Mouse (Mus musculus): ENCODE data around the gene Micall1. TPM values are rescaled to one million over a fixed set of nuclear protein-coding genes. Genes with fewer than 3 reads are reported as not detected.

The Micall1 gene
- total RNA-seq, 2 experiments from 2014 or later = 14.4 to 15.8 TPM

DNA sequence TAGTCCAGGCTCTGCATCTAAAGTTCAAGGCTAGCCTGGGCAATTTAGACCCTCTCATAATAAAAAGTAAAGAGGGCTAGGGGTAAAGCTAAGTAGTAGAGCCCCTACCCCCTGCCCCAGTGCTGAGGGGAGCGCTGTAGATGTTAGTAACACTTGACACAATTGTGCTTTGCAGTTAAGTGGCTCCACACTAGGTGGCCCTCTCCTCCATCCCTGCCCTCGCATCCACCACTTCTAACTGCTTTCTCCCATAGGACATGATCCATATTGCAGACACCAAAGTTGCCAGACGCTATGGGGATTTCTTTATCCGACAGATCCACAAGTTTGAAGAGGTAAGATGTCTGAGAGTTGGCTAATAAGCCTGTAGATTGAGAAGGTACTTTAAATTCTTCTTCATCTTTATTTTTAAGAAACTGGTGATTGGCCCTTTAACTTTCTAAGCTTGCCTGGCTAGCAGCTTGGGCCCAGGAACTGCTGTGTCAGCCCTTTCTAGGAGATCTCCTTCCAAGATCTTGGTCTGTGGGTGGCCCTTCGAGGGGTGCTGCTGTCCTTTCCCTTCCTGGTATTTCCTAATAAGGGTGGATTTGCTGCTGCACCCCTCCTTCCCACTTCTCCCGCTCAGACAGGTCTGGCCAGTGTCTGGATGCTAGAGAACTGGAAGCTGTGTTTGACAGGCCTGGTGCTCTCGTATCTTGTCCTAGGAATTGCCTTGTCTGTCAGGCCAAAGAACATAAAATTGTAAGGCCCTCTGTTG lies 15.4 kb upstream of the Micall1 start:
- intact Hi-C loops (cut with DNase I; ENCODE audit: low total_unique reads) = loop anchor here (5.0 kb wide), 2 partner anchors 34 to 54 kb away; no protein-coding TSS in a partner anchor
- DNase-seq = no peak

- no peak for DNase-seq
- intact Hi-C loops (cut with DNase I; ENCODE audit: low total_unique reads) = no loop called here
These were observed 13.2 kb upstream of the Micall1 start for GRCm38 (mm10) chr15:79095483-79095882.

- peak; percentile 33 for DNase-seq
- intact Hi-C loops (cut with DNase I; ENCODE audit: low total_unique reads) = no loop called here
These were observed 12.1 kb upstream of the Micall1 start for GRCm38 (mm10) chr15:79096556-79096955.

GRCm38 (mm10) chr15:79097135-79097534 lies 11.6 kb upstream of the Micall1 start:
- no peak for DNase-seq
- intact Hi-C loops (cut with DNase I; ENCODE audit: low total_unique reads) = no loop called here

DNA sequence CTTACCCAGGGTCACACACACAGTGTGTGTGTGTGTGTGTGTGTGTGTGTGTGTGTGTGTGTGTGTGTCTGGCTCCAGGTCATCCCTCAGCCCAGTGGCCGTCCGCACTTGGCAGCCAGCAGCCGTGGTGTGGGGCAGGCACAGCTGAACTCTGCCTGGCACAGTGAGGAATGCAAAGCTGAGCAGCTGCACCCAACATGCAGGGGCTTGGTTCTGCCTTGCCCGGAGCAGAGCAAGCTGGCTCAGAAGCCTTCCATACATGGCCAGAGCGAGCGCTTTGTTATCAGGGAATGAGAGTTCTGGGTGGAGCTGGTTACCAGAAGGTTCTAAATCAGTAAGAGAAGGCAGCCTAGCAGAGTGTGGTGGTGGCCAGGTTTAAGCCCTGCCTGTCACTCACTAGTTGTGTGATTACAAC lies 11.1 kb upstream of the Micall1 start:
- peak; percentile 82 for DNase-seq
- intact Hi-C loops (cut with DNase I; ENCODE audit: low total_unique reads) = no loop called here

DNA sequence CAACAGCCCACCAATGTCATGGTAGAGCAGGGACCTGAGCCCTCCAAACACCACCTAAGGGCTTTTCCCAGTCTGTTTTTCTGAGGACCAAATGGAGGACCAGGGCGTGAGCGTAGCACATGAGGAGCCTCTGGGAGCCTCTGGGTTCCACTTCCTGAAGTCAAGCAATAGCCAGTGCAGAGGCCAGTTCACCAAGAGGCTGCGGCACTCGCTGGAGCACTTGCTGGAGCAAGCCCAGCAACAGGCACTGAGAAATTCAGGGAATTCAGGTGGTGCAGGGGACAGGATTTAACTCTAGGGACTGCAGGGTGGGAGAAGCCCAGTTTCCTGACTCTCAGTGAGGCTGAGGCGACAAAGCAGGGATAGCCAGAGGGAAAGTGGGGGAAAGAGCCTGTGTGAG lies 10.5 kb upstream of the Micall1 start:
- no peak for DNase-seq
- intact Hi-C loops (cut with DNase I; ENCODE audit: low total_unique reads) = no loop called here

GRCm38 (mm10) chr15:79098868-79099267 lies 9.8 kb upstream of the Micall1 start:
- intact Hi-C loops (cut with DNase I; ENCODE audit: low total_unique reads) = no loop called here
- DNase-seq = no peak

DNA sequence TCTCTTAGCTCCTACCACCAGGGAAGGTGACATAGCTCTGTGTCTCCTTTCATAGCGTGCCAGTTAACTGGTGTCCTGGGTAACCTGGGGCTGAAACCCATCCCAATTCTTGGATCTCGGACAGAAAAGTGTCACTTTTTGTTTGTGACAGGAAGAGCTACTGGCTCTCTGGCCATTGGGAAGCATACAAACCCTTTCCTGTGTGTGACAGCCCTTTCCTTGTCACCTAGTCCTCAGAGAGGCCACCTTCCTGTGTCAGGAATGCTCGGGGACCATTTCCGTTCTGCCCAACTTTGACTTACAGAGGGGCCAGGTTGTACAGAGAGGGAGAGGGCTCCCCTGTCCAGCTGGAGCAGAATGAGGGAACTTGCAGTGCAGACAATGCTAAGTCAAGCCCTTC lies 9.2 kb upstream of the Micall1 start:
- no peak for DNase-seq
- intact Hi-C loops (cut with DNase I; ENCODE audit: low total_unique reads) = no loop called here

GRCm38 (mm10) chr15:79100391-79100790 lies 8.3 kb upstream of the Micall1 start:
- DNase-seq = no peak
- intact Hi-C loops (cut with DNase I; ENCODE audit: low total_unique reads) = no loop called here

GRCm38 (mm10) chr15:79101531-79101930 lies 7.2 kb upstream of the Micall1 start:
- no peak for DNase-seq
- intact Hi-C loops (cut with DNase I; ENCODE audit: low total_unique reads) = no loop called here

DNA sequence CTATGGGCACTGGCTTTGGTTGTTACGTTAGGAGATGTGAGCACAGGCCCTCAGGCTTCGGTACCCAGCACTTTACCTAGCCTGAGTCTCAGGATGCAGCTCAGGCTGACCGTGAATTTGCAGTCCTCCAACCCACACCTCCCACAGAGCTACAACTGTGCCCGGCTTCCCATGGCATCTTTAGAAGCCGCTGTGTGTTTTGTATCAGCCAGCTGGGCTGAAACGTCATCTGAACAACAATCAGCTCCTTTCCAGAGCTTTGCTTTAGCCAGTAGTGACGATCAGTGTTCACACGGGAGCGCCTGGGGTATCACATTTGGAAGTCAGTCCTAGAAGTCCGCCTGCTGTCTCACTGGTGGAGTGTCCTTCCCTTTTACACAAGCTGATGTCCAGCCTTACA lies 5.4 kb upstream of the Micall1 start:
- DNase-seq = no peak

DNA sequence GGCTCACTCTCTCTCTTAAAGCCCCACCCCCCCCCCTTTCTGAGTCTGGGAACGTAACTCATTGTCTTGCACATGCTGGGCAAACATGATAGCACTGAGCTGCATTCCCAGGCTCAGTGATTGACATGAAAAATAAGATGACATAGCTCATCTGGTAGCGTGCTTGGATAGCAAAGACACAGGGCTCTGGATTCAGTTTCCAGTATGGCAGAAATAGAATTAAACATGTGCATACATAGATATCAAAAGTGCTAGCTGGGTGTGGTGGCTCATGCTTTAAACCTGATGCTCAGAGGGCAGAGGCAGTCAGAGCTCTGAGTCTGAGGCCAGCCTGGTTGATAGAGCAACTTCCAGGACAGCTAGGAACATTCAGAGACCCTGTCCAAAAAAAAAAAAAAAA lies 2.9 kb upstream of the Micall1 start:
- intact Hi-C loops (cut with DNase I; ENCODE audit: low total_unique reads) = no loop called here
- DNase-seq = no peak

More for the DNA sequence above, 5.4 kb upstream of the Micall1 start:
- intact Hi-C loops (cut with DNase I; ENCODE audit: low total_unique reads) = no loop called here

GRCm38 (mm10) chr15:79107966-79108365 lies 732 bp upstream of the Micall1 start:
- intact Hi-C loops (cut with DNase I; ENCODE audit: low total_unique reads) = no loop called here
- no peak for DNase-seq

GRCm38 (mm10) chr15:79109321-79109934 lies 730 bp downstream of the Micall1 start:
- no peak for DNase-seq
- intact Hi-C loops (cut with DNase I; ENCODE audit: low total_unique reads) = no loop called here

DNA sequence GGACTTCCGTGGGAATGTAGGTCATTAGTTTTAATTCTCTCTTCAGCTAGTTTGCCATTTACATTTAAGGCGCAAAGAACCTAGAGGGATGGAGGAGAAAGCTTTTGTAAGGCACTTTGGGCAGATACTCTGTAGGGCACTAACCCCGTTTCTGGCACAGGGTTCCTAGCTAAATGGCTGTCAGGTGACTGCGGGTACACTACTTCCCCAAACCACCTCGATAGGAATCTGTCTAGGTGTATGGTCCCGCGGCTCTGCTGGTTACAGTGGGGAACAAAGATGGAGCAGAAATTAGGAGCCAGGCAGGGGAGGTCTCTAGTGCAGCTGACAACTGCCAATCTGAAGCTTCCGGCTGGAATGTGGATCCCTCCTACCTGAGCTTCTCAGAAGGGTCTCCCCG lies 1.3 kb downstream of the Micall1 start:
- intact Hi-C loops (cut with DNase I; ENCODE audit: low total_unique reads) = no loop called here
- DNase-seq = no peak

GRCm38 (mm10) chr15:79110528-79110927 lies 1.8 kb downstream of the Micall1 start:
- DNase-seq = no peak
- intact Hi-C loops (cut with DNase I; ENCODE audit: low total_unique reads) = no loop called here

GRCm38 (mm10) chr15:79111774-79112173 lies 3.1 kb downstream of the Micall1 start:
- no peak for DNase-seq
- intact Hi-C loops (cut with DNase I; ENCODE audit: low total_unique reads) = no loop called here

GRCm38 (mm10) chr15:79115276-79115675 lies 6.6 kb downstream of the Micall1 start:
- no peak for DNase-seq
- intact Hi-C loops (cut with DNase I; ENCODE audit: low total_unique reads) = no loop called here

DNA sequence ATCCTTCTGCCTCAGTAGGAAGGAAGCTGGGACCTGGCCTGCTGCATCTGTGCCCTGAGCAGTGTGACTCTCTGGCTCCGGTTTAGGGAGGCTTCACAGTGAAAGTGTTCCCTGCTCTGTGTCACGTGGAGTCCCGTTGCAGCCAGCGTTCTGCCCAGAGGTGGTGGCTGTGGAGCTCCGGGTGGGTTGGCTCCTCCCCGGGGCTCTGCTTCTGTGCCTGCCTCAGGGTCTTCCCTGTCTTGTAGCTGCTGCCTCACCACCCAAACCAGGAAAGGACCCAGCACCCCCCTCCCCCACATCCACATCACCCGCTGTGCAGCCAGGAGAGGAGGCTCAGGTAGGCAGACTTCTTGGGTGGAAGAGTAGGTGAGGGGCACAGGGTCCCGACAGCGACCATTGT lies 10.8 kb downstream of the Micall1 start:
- intact Hi-C loops (cut with DNase I; ENCODE audit: low total_unique reads) = no loop called here
- no peak for DNase-seq

DNA sequence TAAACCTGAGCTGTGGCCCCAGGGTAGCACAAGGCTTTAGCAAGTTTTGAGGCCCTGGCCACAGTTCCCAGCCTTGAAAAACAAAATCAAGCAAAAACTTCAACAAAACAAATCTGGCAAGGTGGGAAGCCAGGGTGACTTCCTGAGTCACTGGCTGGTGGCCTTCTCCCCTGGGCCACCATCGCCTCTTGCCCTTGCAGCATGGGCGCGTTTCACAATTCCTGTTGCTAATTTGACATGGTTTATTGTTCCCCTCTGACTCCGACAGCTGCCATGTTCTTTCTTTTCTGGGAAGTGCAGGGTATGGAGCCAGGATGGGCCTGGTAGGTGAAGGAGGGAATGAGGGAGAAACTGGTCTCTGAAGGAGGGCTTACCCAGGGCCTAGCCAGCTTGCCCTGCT lies 13.4 kb downstream of the Micall1 start:
- intact Hi-C loops (cut with DNase I; ENCODE audit: low total_unique reads) = no loop called here
- DNase-seq = no peak

DNA sequence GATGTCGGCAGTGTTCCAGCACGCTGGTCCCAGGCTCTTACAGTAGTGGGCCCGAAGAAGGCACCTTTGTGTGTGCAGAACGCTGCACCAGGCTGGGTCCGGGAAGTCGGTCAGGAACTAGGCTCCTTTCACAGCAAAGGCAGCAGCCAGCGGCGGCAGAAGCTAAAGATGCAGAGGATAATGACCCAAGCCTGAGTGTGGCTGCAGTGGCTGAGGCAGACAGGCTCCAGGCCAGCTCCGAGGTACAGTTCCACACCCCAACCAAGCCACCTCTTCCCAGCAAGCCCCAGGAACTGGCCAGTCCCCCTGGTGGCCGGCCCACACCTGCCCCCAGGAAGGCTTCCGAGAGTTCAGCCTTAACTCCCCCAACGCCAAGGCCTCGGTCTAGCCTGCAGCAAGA lies 13.8 kb downstream of the Micall1 start:
- no peak for DNase-seq
- intact Hi-C loops (cut with DNase I; ENCODE audit: low total_unique reads) = no loop called here
